Mouse (Mus musculus) forebrain, postnatal 0 days (tissue): Measurements from ENCODE around the gene Psme2. TPM values are rescaled to one million over a fixed set of nuclear protein-coding genes. Genes with fewer than 3 reads are reported as not detected.

Experiments
- ATAC-seq: fragments of 200-750 bp; cut with Nextera tagmentation; 2 replicates; pipeline ENCODE4 v1.8.0; 2017; ENCODE audit warnings: mild to moderate bottlenecking, moderate library complexity
- DNase-seq: peaks from one replicate; pipeline ENCODE4 v3.0.0-alpha.2; 2015
- H3K27ac ChIP-seq: fragments of 300-500 bp; sonication (generic); 2 replicates; pipeline ENCODE4 v1.5.1; 2014; ENCODE audit warnings: low read depth, mild to moderate bottlenecking, antibody characterized with exemption, low read length, moderate library complexity, mixed read lengths
- H3K27me3 ChIP-seq: fragments of 300-500 bp; sonication (generic); 2 replicates; pipeline ENCODE4 v1.6.1; 2014; ENCODE audit warnings: mild to moderate bottlenecking, low read length, mixed read lengths; ENCODE audit not compliant: insufficient read depth
- H3K36me3 ChIP-seq: fragments of 300-500 bp; sonication (generic); 2 replicates; pipeline ENCODE4 v1.6.1; 2014; ENCODE audit warnings: mild to moderate bottlenecking, moderate library complexity; ENCODE audit not compliant: insufficient read depth
- H3K4me1 ChIP-seq: fragments of 300-500 bp; sonication (generic); 2 replicates; pipeline ENCODE4 v1.6.1; 2014; ENCODE audit warnings: antibody characterized with exemption; ENCODE audit not compliant: insufficient read depth
- H3K4me2 ChIP-seq: fragments of 300-500 bp; sonication (generic); 2 replicates; pipeline ENCODE4 v1.6.1; 2014; ENCODE audit warnings: low read depth, mild to moderate bottlenecking, moderate library complexity
- H3K4me3 ChIP-seq: fragments of 300-500 bp; sonication (generic); 2 replicates; pipeline ENCODE4 v1.5.1; 2014; ENCODE audit warnings: low read depth, low read length, mixed read lengths
- H3K9ac ChIP-seq: fragments of 300-500 bp; sonication (generic); 2 replicates; pipeline ENCODE4 v1.6.1; 2014; ENCODE audit warnings: mild to moderate bottlenecking
- H3K9me3 ChIP-seq: fragments of 300-500 bp; sonication (generic); 2 replicates; pipeline ENCODE4 v1.6.1; 2016; ENCODE audit warnings: low read length
- CTCF ChIP-seq: sonication (generic); IDR thresholded peaks from 2 replicates; pipeline ENCODE4 v1.5.1; 2016; ENCODE audit warnings: antibody characterized with exemption, control low read depth, low read depth
- WGBS: fragments of 180-500 bp; shearing (Covaris S2); extraction: QIAGEN DNeasy Blood & Tissue Kit; methylation state at CpG from one replicate; pipeline ENCODE4 v1.1.7; 2014; 5-methylcytosine and 5-hydroxymethylcytosine counted together
- polyA plus RNA-seq: library from polyadenylated mRNA; unstranded; fragments of >200 nt; fragmentation: Nextera tagmentation; extraction: Ambion mirVana; gene quantifications from 2 replicates; pipeline ENCODE4 v1.2.1, GENCODE M21; 2015
- total RNA-seq: library from RNA; depleted of rRNA; stranded (reverse); fragments of >200 nt; gene quantifications from 2 replicates; pipeline ENCODE4 v1.2.3, GENCODE M21; 2014

Psme2 gene
- total and polyA plus RNA-seq, 2 experiments from 2014 or later = 76.2 to 171 TPM

- peak overlapping the region; percentile 80 for H3K4me3 ChIP-seq
- peak overlapping the region; percentile 57 for H3K9ac ChIP-seq
- no peaks in the 10 kb centered on the region for H3K27me3 ChIP-seq
- no peak for TF ChIP-seq CTCF
- DNase-seq (no peak), ATAC-seq (no peak)
- no peaks in the 10 kb centered on the region for H3K9me3 ChIP-seq
- H3K36me3 ChIP-seq = peaks cover 38% of the 10 kb centered on the region
- peak overlapping the region; percentile 95 for H3K4me2 ChIP-seq
- WGBS = 7% methylated on average over 16 of the region's 16 CpGs
- peaks cover 19% of the 10 kb centered on the region for H3K4me1 ChIP-seq
- peak overlapping the region; percentile 82; the same call in 1 of the 2 replicates for H3K27ac ChIP-seq
Observed at GRCm38 (mm10) chr14:55592226-55592625, 1.3 kb upstream of the Psme2 start.

GRCm38 (mm10) chr14:55591331-55591891 is 498 bp upstream of the Psme2 start, which contains the start of gene Rnf31:
Rnf31 (plus strand) TSS chr14:55591708.
- Histone ChIP-seq H3K4me3 (peak within 1 kb of the TSS; percentile 80), H3K4me1 (peaks cover 19% of the 10 kb centered on the region), H3K27ac (peak within 1 kb of the TSS; percentile 82), H3K9me3 (no peaks in the 10 kb centered on the region), H3K27me3 (no peaks in the 10 kb centered on the region), H3K4me2 (peak within 1 kb of the TSS; percentile 95), H3K9ac (peak within 1 kb of the TSS; percentile 57), H3K36me3 (peaks cover 30% of the 10 kb centered on the region)
- 1% methylated on average over 33 of the region's 33 CpGs for WGBS
- DNase-seq (peak; percentile 91), ATAC-seq (peak; percentile 93)
- TF ChIP-seq CTCF = no peak

- Histone ChIP-seq H3K9me3 (no peaks in the 10 kb centered on the region), H3K4me1 (peaks cover 19% of the 10 kb centered on the region), H3K4me3 (peak overlapping the region; percentile 80), H3K36me3 (peaks cover 15% of the 10 kb centered on the region), H3K27ac (no peak overlapping the region), H3K9ac (peak overlapping the region; percentile 57), H3K27me3 (no peaks in the 10 kb centered on the region), H3K4me2 (peak overlapping the region; percentile 95)
- no peak for TF ChIP-seq CTCF
- WGBS = 86% methylated on average over 11 of the region's 11 CpGs
- DNase-seq = no peak
- no peak for ATAC-seq
Observed at GRCm38 (mm10) chr14:55589771-55590448, 1.0 kb downstream of the Psme2 start.

- 93% methylated on average over 5 of the region's 5 CpGs for WGBS
- no peak overlapping the region for H3K27ac ChIP-seq
- no peak overlapping the region for H3K4me2 ChIP-seq
- no peak for ATAC-seq
- no peaks in the 10 kb centered on the region for H3K27me3 ChIP-seq
- no peak for DNase-seq
- H3K9me3 ChIP-seq = no peaks in the 10 kb centered on the region
- no peak overlapping the region for H3K9ac ChIP-seq
- H3K4me3 ChIP-seq = no peak overlapping the region
- peaks cover 19% of the 10 kb centered on the region for H3K4me1 ChIP-seq
- no peak for TF ChIP-seq CTCF
- peaks cover 8% of the 10 kb centered on the region; the same call in 1 of the 2 replicates for H3K36me3 ChIP-seq
Observed at GRCm38 (mm10) chr14:55589271-55589670, 1.6 kb downstream of the Psme2 start.

GRCm38 (mm10) chr14:55586149-55586548 is 4.8 kb downstream of the Psme2 start:
- H3K36me3 ChIP-seq = peaks cover 7% of the 10 kb centered on the region
- H3K4me3 ChIP-seq = no peak overlapping the region
- H3K9me3 ChIP-seq = no peaks in the 10 kb centered on the region
- no peaks in the 10 kb centered on the region for H3K27me3 ChIP-seq
- peaks cover 5% of the 10 kb centered on the region; the same call in 1 of the 2 replicates for H3K4me1 ChIP-seq
- ATAC-seq (no peak), DNase-seq (no peak)
- TF ChIP-seq CTCF = no peak
- no peak overlapping the region for H3K4me2 ChIP-seq
- no peak overlapping the region for H3K27ac ChIP-seq
- 96% methylated on average over 2 of the region's 2 CpGs for WGBS
- no peak overlapping the region for H3K9ac ChIP-seq

GRCm38 (mm10) chr14:55585566-55585960 is 5.3 kb downstream of the Psme2 start:
- Histone ChIP-seq H3K27me3 (no peaks in the 10 kb centered on the region), H3K27ac (no peak overlapping the region), H3K4me3 (peak overlapping the region; percentile 48), H3K4me1 (peaks cover 5% of the 10 kb centered on the region; the same call in 1 of the 2 replicates), H3K9ac (no peak overlapping the region), H3K9me3 (no peaks in the 10 kb centered on the region), H3K4me2 (peak overlapping the region; percentile 68), H3K36me3 (peaks cover 10% of the 10 kb centered on the region)
- no peak for TF ChIP-seq CTCF
- ATAC-seq (no peak), DNase-seq (no peak)
- 68% methylated on average over 6 of the region's 6 CpGs for WGBS
